Mouse (Mus musculus) C2C12 (cell line): ENCODE data around the gene Pcbp4. TPM values are rescaled to one million over a fixed set of nuclear protein-coding genes. Genes with fewer than 3 reads are reported as not detected.

Experiments
- H3K27me3 ChIP-seq: one replicate; pipeline ENCODE4 v1.6.1; 2011; ENCODE audit not compliant: control insufficient read depth, insufficient read depth, insufficient read length
- H3K36me3 ChIP-seq: one replicate; pipeline ENCODE4 v1.6.1; 2011; ENCODE audit not compliant: control insufficient read depth, insufficient read depth
- H3K4me3 ChIP-seq: one replicate; pipeline ENCODE4 v1.5.1; 2011; ENCODE audit warnings: mild to moderate bottlenecking, control low read depth; ENCODE audit not compliant: poor library complexity, insufficient read depth, severe bottlenecking
- H3K79me2 ChIP-seq: one replicate; pipeline ENCODE4 v1.6.1; 2011; ENCODE audit not compliant: control insufficient read depth, insufficient read depth
- H3K79me3 ChIP-seq: one replicate; pipeline ENCODE4 v1.6.1; 2011; ENCODE audit warnings: low read depth, control low read depth
- H3ac ChIP-seq: one replicate; pipeline ENCODE3; 2011; ENCODE audit warnings: low read depth; ENCODE audit not compliant: control insufficient read depth, insufficient read length
- CEBPB ChIP-seq: IDR thresholded peaks from one replicate; pipeline ENCODE4 v1.6.1; 2011; ENCODE audit warnings: low read depth, mild to moderate bottlenecking, control low read depth, moderate library complexity
- CTCF ChIP-seq: IDR thresholded peaks from one replicate; pipeline ENCODE4 v1.5.1; 2011; ENCODE audit not compliant: control insufficient read depth, insufficient read depth, insufficient read length
- FOSL1 ChIP-seq: IDR thresholded peaks from one replicate; pipeline ENCODE4 v1.8.0; 2011; ENCODE audit warnings: mild to moderate bottlenecking, low read length; ENCODE audit not compliant: poor library complexity, insufficient read depth, severe bottlenecking
- MAX ChIP-seq: IDR thresholded peaks from one replicate; pipeline ENCODE4 v1.6.1; 2011; ENCODE audit warnings: mild to moderate bottlenecking, control low read depth
- MYOD1 ChIP-seq: IDR thresholded peaks from one replicate; pipeline ENCODE4 v1.6.1; 2011; ENCODE audit warnings: low read depth; ENCODE audit not compliant: control insufficient read depth, insufficient read length
- MYOG ChIP-seq: IDR thresholded peaks from one replicate; pipeline ENCODE4 v1.6.1; 2011; ENCODE audit not compliant: control insufficient read depth, insufficient read length; ENCODE audit errors: extremely low read depth
- USF1 ChIP-seq: IDR thresholded peaks from one replicate; pipeline ENCODE4 v1.6.1; 2011; ENCODE audit warnings: low read depth, mild to moderate bottlenecking, control low read depth, moderate library complexity
- polyA plus RNA-seq: library from polyadenylated mRNA; unstranded; fragments of >200 nt; fragmentation: generic; extraction: Trizol; gene quantifications from one replicate; pipeline ENCODE4 v1.2.1, GENCODE M21; 2012; ENCODE audit warnings: missing spikeins

Gene Pcbp4
- polyA plus RNA-seq, 1 experiment, result 294 TPM

DNA sequence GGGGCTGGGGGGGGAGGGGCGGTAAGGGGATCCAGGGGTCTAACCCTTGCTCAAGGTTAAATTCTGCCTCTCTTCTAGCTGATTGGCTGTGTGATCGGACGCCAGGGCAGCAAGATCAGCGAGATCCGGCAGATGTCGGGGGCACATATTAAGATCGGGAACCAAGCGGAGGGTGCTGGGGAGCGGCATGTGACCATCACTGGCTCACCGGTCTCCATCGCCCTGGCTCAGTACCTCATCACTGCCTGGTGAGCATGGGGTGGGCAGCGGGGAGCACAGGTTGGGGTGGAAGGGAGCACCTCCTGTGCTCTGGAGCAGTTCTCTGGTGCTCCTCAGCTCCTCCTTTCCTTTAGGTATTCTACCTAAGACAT, 9.3 kb downstream of the Pcbp4 start:
- H3K27me3 ChIP-seq, result no peaks in the 10 kb centered on the region
- H3K79me3 ChIP-seq, result peaks cover 24% of the 10 kb centered on the region
- no peak for TF ChIP-seq MYOD1
- no peak for TF ChIP-seq CEBPB
- TF ChIP-seq USF1, result no peak
- no peak overlapping the region for H3ac ChIP-seq
- H3K79me2 ChIP-seq, result peaks cover 35% of the 10 kb centered on the region
- peaks cover 65% of the 10 kb centered on the region for H3K36me3 ChIP-seq
- no peak overlapping the region for H3K4me3 ChIP-seq

DNA sequence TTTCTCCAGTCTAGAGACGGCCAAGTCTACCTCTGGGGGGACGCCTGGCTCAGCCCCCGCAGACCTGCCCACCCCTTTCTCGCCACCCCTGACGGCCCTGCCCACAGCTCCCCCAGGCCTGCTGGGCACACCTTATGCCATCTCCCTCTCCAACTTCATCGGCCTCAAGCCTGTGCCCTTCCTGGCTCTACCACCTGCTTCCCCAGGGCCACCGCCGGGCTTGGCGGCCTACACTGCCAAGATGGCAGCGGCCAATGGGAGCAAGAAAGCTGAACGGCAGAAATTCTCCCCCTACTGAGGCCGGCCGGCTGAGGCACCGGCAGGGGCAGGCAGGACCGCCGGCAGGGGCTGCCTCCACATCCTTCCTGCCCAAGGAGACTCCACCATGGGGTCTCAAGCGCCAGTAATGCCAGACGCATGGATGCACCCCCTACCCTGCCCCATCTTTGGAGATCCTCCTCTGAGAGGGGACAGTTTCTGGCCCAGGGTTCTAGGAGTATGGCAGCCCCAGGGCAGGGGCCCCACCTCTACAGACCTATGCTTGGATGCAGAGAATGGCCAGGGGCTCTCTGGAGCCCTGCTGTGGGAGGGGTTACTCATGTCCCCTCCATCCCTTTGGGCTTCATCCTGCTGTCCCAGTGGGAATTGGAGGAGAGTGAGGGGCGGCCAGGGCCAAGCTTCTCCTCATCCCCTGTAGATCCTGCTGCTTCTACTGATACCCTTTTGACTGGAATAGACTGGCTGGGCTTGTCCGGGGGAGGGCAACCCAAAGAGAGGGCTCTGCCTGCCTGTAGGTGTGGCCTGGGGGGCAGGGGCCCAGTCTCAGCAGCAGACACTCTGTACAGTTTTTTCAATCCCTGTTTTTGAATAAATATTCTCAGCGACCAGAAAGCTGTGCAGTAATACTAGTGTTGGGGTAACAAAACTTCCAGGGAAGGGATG, 10.3 kb downstream of the Pcbp4 start:
- TF ChIP-seq MAX (no peak), MYOG (no peak), CTCF (no peak), USF1 (no peak), FOSL1 (no peak), CEBPB (no peak), MYOD1 (no peak)
- Histone ChIP-seq H3K4me3 (no peak overlapping the region), H3ac (no peak overlapping the region), H3K79me2 (peaks cover 25% of the 10 kb centered on the region), H3K36me3 (peaks cover 58% of the 10 kb centered on the region), H3K27me3 (no peaks in the 10 kb centered on the region), H3K79me3 (peaks cover 14% of the 10 kb centered on the region)

DNA sequence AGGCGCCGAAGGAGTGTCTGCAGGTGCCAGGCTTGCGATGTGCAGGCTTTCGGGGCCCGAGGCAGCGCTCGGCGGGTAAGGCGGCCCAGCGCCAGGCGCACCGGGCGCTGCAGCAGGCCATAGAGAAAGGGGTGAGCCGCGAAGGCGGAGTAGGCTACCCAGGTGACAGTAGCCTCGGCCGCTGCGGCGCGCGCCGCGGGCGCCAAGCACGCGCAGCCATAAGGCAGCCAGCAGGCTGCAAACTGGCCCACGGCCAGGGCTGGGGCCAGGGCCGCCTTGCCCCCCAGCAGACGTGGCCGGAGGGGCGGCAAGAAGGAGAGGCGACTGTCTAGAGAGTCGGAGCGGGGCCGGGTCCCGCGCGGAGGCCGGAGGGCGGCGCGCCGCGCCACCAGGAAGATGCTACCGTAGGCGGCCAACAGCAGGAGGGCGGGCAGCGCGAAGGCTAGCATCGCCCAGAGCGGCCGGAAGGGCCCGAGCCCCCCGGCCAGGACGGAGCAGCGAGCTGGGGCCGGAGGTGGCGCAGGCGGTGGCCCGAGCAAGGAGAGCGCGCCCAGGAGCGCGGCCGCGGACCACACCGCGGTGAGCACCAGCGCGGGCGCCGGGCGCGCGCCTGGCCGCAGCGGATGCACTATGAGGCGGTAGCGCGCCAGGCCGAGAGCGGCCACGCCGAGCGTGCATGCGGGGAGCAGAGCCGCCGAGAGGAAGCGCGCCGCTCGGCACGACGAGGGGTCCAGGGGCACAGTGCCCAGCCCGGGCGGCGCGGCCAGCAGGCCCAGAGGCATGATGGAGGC, 11.9 kb downstream of the Pcbp4 start:
- Histone ChIP-seq H3K79me2 (peaks cover 10% of the 10 kb centered on the region), H3K4me3 (no peak overlapping the region), H3K79me3 (peaks cover 3% of the 10 kb centered on the region), H3K27me3 (no peaks in the 10 kb centered on the region), H3ac (no peak overlapping the region), H3K36me3 (peaks cover 46% of the 10 kb centered on the region)
- TF ChIP-seq USF1, result no peak
- TF ChIP-seq MYOG, result no peak
- TF ChIP-seq FOSL1, result no peak
- TF ChIP-seq MAX, result no peak
- no peak for TF ChIP-seq CEBPB
- no peak for TF ChIP-seq MYOD1

DNA sequence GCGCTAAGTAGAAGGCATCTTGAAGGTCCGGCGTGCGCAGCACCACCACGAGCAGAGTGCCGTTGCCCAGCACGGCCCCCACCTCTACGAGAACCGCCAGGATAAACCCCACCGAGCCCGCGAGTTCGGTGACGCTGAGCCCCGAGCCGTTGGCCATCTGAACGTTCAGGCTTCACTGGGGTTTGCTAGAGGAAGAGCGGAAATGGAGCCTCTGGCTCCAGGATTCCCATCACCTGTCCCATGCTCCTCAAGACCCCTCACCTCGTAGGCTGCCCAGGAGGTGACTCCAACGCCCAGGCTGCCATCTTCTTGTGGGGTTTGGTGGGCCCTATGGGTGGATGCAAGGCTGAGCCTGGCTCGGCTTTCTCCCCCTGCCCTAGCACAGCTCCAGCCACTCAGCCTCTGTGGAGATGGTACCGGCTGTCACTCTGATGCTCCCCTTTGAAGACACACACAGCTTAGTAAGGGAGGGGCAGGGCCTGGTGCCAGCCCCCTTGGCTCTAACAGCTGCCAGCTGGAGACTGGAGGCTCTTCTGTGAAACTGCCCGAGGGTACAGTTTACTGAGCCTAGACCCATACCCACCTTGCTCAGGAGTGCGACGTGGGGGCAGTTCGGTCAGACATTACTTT, 12.6 kb downstream of the Pcbp4 start, which contains the start of gene Gpr62:
Gpr62 (minus strand) TSS at position 368 of the 630 bp plus-strand sequence.
- no peak for TF ChIP-seq USF1
- TF ChIP-seq CTCF, result no peak
- no peak for TF ChIP-seq MYOG
- TF ChIP-seq MYOD1, result no peak
- TF ChIP-seq CEBPB, result no peak
- TF ChIP-seq FOSL1, result no peak
- TF ChIP-seq MAX, result no peak
- H3K27me3 ChIP-seq, result no peaks in the 10 kb centered on the region

DNA sequence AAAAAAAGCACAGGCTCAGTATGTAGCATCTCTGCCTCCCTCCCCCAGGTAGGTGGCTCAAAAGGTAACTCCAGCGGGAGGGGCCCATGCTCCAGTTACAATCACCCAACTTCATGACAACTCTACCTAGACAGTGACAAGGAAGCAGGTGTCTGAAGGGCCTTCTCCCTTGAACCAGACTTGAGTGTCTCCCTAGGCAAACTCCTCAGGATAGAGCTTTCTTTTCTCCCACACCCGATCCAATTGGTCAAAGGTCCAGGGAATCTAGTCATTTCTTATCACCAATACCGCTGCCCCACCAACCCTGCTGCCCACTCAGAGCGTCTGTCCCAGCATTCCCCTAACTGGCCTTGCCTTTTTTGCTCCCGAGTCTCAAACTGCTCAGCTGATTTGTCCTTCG, 13.6 kb downstream of the Pcbp4 start:
- Histone ChIP-seq H3K27me3 (no peaks in the 10 kb centered on the region), H3K4me3 (no peak overlapping the region), H3K36me3 (peaks cover 32% of the 10 kb centered on the region), H3K79me3 (no peaks in the 10 kb centered on the region), H3K79me2 (no peaks in the 10 kb centered on the region), H3ac (no peak overlapping the region)
- TF ChIP-seq USF1 (no peak), CTCF (no peak), CEBPB (no peak), FOSL1 (no peak), MYOG (no peak), MYOD1 (no peak), MAX (no peak)

More for the DNA sequence above, 12.6 kb downstream of the Pcbp4 start, which contains the start of gene Gpr62:
- Histone ChIP-seq H3K79me3 (no peaks in the 10 kb centered on the region), H3K4me3 (no peak within 1 kb of the TSS), H3K79me2 (peaks cover 3% of the 10 kb centered on the region), H3ac (no peak within 1 kb of the TSS), H3K36me3 (peaks cover 39% of the 10 kb centered on the region)
